Mouse (Mus musculus): ENCODE data around the gene Mfn1. TPM values are rescaled to one million over a fixed set of nuclear protein-coding genes. Genes with fewer than 3 reads are reported as not detected.

Gene Mfn1
- polyA plus RNA-seq (2016; fragmentation: Nextera tagmentation; extraction: Ambion mirVana): 28.0 and 33.4 TPM in 2 replicates

GRCm38 (mm10) chr3:32529303-32529898 is at the start of gene Mfn1:
Mfn1 (plus strand) TSS chr3:32529465.
- H3K27me3 ChIP-seq (replicated peaks): no peaks in the 10 kb centered on the region
- H3K9me3 ChIP-seq (replicated peaks): peaks cover 9% of the 10 kb centered on the region
- H3K9ac ChIP-seq: peak within 1 kb of the TSS; percentile 84
- peaks cover 28% of the 10 kb centered on the region for H3K4me1 ChIP-seq
- WGBS (ENCODE audit: insufficient replicate concordance): under 1% methylated on average over 47 of the region's 47 CpGs
- peak within 1 kb of the TSS; percentile 75 for H3K4me2 ChIP-seq
- H3K4me3 ChIP-seq: peak within 1 kb of the TSS; percentile 79
- peak; percentile 99 for ATAC-seq
- peaks cover 27% of the 10 kb centered on the region for H3K36me3 ChIP-seq
- H3K27ac ChIP-seq: peak within 1 kb of the TSS; percentile 82

GRCm38 (mm10) chr3:32479961-32480360 is 49.3 kb upstream of the Mfn1 start:
- WGBS (ENCODE audit: insufficient replicate concordance): 68% methylated on average over 7 of the region's 7 CpGs
- no peaks in the 10 kb centered on the region for H3K4me1 ChIP-seq
- no peak for ATAC-seq
- H3K9ac ChIP-seq: no peak overlapping the region
- no peak overlapping the region for H3K4me2 ChIP-seq
- H3K36me3 ChIP-seq: no peaks in the 10 kb centered on the region
- H3K4me3 ChIP-seq: no peak overlapping the region
- H3K9me3 ChIP-seq (replicated peaks): no peaks in the 10 kb centered on the region
- no peaks in the 10 kb centered on the region; the same call in 1 of the 2 replicates for H3K27me3 ChIP-seq (replicated peaks)
- no peak overlapping the region for H3K27ac ChIP-seq

DNA sequence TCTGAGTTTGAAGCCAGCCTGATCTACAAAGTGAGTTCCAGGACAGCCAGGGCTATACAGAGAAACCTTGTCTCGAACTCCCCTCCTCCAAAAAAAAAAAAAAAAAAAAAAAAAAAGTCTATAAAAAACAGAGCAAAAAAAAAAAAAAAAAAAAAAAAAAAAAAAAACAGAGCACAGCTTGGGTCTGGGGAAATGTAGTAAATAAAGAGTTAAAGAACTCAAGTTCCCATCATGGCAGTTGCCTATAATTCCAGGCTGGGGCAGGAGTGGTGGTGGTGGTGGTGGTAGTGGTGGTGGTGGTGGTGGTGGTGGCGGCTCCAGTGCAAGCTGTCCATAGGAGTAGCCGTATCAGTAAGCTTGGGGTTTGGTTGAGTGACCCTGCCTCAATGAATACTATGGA is 46.2 kb upstream of the Mfn1 start:
- Histone ChIP-seq H3K36me3 (no peaks in the 10 kb centered on the region), H3K9ac (no peak overlapping the region), H3K27me3 (replicated peaks) (no peaks in the 10 kb centered on the region), H3K27ac (no peak overlapping the region), H3K4me3 (no peak overlapping the region), H3K9me3 (replicated peaks) (no peaks in the 10 kb centered on the region), H3K4me1 (no peaks in the 10 kb centered on the region), H3K4me2 (no peak overlapping the region)
- WGBS (ENCODE audit: insufficient replicate concordance): 52% methylated on average over 3 of the region's 3 CpGs
- ATAC-seq: no peak

DNA sequence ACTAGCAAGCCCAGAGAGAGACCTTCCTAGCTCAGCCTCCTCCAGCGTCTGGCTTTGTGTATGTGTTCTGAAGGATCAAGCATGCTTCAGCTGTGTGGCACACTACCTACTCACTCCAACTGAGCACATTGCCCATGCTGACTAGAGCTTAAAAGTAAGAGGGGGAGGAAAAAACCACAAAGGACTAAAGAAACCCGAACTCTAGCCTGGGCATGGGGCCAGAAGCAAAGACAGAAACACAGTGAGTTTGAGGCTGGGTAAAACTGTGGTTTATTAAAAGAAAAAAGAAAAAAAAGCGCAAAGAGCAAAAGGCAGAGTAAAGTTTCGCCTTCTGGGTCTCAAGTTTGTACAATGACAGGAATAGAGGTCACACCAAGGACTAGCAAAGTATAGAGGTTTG is 42.7 kb upstream of the Mfn1 start:
- Histone ChIP-seq H3K9me3 (replicated peaks) (no peaks in the 10 kb centered on the region), H3K4me3 (no peak overlapping the region), H3K4me2 (no peak overlapping the region), H3K36me3 (no peaks in the 10 kb centered on the region), H3K27ac (no peak overlapping the region), H3K9ac (no peak overlapping the region), H3K4me1 (no peaks in the 10 kb centered on the region), H3K27me3 (replicated peaks) (no peaks in the 10 kb centered on the region)
- WGBS (ENCODE audit: insufficient replicate concordance): 57% methylated on average over 4 of the region's 4 CpGs
- no peak for ATAC-seq

DNA sequence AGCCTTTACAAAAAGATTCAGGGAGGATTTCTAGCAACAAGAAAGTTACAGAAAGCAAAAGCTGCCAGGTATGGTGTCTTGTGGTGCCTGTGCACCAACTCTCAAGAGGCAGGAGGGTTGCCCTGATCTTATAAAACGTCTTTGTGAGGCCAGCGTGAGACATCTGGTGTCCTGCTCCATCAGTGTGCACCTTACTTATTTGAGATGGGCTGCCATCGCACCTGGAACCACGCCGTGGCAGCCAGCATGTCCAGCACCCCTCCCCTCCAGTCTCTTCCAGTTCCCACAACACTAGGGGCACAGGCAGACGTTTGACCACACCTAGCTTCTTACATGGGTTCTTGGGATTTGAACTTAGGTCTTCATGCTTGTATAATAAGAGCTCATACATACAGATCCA is 41.1 kb upstream of the Mfn1 start:
- Histone ChIP-seq H3K36me3 (no peaks in the 10 kb centered on the region), H3K27me3 (replicated peaks) (no peaks in the 10 kb centered on the region), H3K9ac (no peak overlapping the region), H3K4me2 (no peak overlapping the region), H3K27ac (no peak overlapping the region), H3K9me3 (replicated peaks) (no peaks in the 10 kb centered on the region), H3K4me3 (no peak overlapping the region), H3K4me1 (no peaks in the 10 kb centered on the region)
- WGBS (ENCODE audit: insufficient replicate concordance): 67% methylated on average over 6 of the region's 6 CpGs
- ATAC-seq: no peak

GRCm38 (mm10) chr3:32490076-32490927 is 39.0 kb upstream of the Mfn1 start:
- WGBS (ENCODE audit: insufficient replicate concordance): 72% methylated on average over 15 of the region's 15 CpGs
- no peak overlapping the region for H3K4me2 ChIP-seq
- ATAC-seq: no peak
- no peak overlapping the region for H3K4me3 ChIP-seq
- no peaks in the 10 kb centered on the region for H3K4me1 ChIP-seq
- H3K27ac ChIP-seq: no peak overlapping the region
- no peaks in the 10 kb centered on the region for H3K36me3 ChIP-seq
- no peaks in the 10 kb centered on the region for H3K27me3 ChIP-seq (replicated peaks)
- H3K9me3 ChIP-seq (replicated peaks): no peaks in the 10 kb centered on the region
- no peak overlapping the region for H3K9ac ChIP-seq

DNA sequence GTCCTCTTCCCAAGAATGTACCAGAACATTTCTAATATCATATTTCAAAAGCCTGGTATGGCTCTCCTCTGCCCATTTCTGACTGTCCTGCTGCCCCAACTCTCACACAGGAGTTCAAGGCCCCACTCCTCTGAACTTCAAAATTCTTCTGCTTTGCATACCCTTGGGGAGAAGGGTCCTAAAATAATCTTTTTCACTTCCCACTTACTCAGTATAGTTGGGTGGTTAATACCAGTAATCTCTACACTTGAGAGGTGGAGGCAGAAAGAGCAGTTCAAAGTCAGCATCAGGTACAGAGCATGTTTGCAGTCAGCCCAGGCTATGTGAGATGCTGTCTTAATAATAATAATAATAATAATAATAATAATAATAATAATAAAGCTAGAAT is 38.3 kb upstream of the Mfn1 start:
- Histone ChIP-seq H3K4me2 (no peak overlapping the region), H3K4me1 (no peaks in the 10 kb centered on the region), H3K9me3 (replicated peaks) (no peaks in the 10 kb centered on the region), H3K27me3 (replicated peaks) (no peaks in the 10 kb centered on the region), H3K36me3 (no peaks in the 10 kb centered on the region), H3K4me3 (no peak overlapping the region), H3K27ac (no peak overlapping the region), H3K9ac (no peak overlapping the region)
- no peak for ATAC-seq

DNA sequence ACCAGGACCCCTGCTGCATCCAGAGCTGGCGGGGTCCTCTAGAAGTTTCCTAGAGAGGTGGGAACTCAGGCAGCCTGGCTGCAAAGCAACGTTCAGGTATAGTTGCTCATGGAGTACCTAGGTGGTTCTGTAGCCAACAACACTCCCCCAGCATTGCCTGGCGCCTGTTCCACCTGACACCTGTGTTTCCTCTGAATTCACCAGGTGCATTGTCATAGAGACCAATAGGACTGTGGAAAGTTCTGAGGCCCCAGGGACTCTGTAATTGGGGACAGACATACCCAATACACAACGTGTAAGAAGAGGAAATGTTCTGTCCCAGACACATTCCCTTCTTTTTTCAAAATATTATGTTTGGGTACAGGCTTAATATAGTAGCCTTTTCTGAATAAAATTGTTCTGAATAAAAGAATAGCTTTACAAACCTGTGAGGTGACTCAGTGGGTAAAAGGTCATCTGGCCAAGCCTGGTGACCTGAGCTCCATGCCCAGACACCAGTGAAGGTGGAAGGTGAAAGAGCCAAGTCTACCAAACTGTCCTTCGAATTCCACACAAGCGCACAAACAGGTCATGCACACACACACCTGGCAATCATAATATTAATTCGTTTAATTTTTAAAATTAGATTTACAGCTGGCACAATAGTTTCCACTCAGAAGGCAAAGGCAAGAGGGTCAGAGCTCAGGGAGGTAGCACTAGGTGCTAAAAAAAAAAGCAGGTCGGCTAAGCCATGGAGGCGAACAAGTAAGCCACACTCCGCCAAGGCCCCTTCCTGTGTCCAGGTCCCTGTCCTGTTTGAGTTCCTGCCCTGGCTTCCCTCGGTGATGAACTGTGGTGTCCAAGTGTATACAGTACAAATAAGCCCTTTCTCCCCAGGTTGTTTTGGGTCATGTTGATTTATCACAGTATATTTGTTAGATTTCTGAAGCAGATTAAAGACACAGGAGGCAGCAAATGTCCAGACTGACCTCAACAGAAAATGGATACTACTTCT is 36.9 kb upstream of the Mfn1 start, which contains the start of gene Kcnmb3:
Kcnmb3 (minus strand) TSS at position 135 of the 994 bp plus-strand sequence.
- Histone ChIP-seq H3K4me1 (no peaks in the 10 kb centered on the region), H3K4me2 (no peak within 1 kb of the TSS), H3K27me3 (replicated peaks) (no peaks in the 10 kb centered on the region), H3K27ac (no peak within 1 kb of the TSS), H3K9me3 (replicated peaks) (no peaks in the 10 kb centered on the region), H3K4me3 (no peak within 1 kb of the TSS), H3K9ac (no peak within 1 kb of the TSS), H3K36me3 (no peaks in the 10 kb centered on the region)
- ATAC-seq: no peak
- WGBS (ENCODE audit: insufficient replicate concordance): 59% methylated on average over 11 of the region's 11 CpGs

GRCm38 (mm10) chr3:32494387-32495087 is 34.7 kb upstream of the Mfn1 start:
- Histone ChIP-seq H3K4me2 (no peak overlapping the region), H3K4me1 (no peaks in the 10 kb centered on the region), H3K36me3 (no peaks in the 10 kb centered on the region), H3K27ac (no peak overlapping the region), H3K4me3 (no peak overlapping the region), H3K27me3 (replicated peaks) (no peaks in the 10 kb centered on the region), H3K9me3 (replicated peaks) (no peaks in the 10 kb centered on the region), H3K9ac (no peak overlapping the region)
- 68% methylated on average over 8 of the region's 8 CpGs for WGBS (ENCODE audit: insufficient replicate concordance)
- ATAC-seq: no peak

DNA sequence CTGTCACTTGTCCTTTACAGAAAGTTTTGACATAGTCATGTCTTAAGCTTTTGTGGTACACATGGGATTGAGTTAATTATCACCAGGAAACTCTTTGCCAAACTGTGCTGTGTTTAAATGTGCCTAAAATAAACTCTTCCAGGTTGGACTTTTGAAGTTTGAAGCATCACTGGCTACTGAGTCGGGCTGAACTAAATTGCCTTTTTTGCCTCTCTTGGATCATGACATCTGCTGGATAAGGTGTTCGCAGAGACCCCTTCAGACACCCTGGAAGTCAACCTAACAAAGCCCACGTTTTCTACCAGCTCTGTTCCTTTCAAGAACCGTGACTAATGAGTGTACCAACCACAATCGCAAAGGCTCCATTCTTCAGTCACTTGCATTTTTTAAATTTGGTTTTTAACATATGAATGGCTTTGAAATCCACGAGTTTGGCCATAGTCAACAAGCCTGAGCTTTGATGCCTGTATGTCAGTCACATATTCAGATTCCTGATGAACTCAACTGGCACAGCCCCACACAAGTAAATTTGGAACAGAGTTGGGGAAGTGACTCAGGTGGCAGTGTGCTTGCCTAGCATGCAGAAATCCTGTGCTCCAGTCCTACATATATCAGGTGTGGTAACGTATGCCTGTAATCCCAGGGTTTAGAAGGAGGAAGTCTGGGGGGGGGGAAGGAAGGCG is 34.0 kb upstream of the Mfn1 start:
- Histone ChIP-seq H3K27ac (no peak overlapping the region), H3K36me3 (no peaks in the 10 kb centered on the region), H3K9me3 (replicated peaks) (no peaks in the 10 kb centered on the region), H3K4me1 (no peaks in the 10 kb centered on the region), H3K4me3 (no peak overlapping the region), H3K27me3 (replicated peaks) (no peaks in the 10 kb centered on the region), H3K9ac (no peak overlapping the region), H3K4me2 (no peak overlapping the region)
- no peak for ATAC-seq
- 49% methylated on average over 8 of the region's 8 CpGs for WGBS (ENCODE audit: insufficient replicate concordance)

Data from liver, embryonic 12.5 days (tissue).